Mouse (Mus musculus) v-Abl transformed pro-B cells (cell line): ENCODE measurements around the gene Gm4846.
"Not testable (repeated sequence)": the region's sequence is repeated elsewhere in the genome, so short reads cannot be mapped to it uniquely, and the experiment has no call there.

Experiments
- in situ Hi-C, 2 experiments: fragments of 400-800 bp; cut with MboI; formaldehyde crosslinking; loops; one replicate each; pipeline ENCODE4 v1.15.1; 2025; ENCODE audit not compliant: unreplicated experiment in 2 of 2

Gm4846 gene

DNA sequence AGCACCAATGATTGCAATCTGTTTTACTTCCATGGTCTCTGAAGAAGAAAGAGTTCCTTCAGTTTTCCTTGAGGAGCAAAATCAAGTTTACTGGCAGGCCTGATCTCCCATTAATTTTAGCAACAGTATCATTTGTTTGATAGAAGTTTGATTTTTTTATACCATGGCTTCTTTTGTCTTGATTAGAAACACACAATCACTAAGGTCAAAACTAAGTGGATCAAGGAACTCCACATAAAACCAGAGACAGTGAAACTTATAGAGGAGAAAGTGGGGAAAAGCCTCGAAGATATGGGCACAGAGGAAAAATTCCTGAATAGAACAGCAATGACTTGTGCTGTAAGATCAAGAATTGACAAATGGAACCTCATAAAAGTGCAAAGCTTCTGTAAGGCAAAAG is at the start of gene Gm4846:
Gene Gm4846, minus strand, starts transcription at position 101 of the 400 bp plus-strand sequence.
- in situ Hi-C loops: not testable (repeated sequence)

DNA sequence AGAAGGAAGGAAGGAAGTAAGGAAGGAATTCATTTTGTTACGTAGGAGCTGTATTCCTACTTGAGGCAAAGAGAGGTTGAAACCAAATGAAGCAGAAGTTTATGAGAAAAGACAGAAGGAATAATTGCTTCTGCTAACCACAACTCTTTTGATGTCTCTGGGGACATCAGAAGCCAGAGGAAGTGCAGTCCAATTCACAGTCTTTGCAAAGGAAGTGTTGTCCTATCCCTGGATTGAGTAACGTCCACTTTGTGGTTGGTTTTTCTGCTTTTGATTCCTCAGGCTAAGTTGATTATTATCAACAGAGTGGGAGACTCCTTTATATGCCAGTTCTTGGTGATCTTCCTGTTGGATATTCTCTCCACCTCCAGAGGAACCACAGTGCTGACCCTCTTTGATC is 34.1 kb upstream of the Gm4846 start:
- in situ Hi-C loops: not testable (repeated sequence)

- in situ Hi-C loops: not testable (repeated sequence)
Observed at GRCm38 (mm10) chr1:166524709-166525108, 27.3 kb upstream of the Gm4846 start.

DNA sequence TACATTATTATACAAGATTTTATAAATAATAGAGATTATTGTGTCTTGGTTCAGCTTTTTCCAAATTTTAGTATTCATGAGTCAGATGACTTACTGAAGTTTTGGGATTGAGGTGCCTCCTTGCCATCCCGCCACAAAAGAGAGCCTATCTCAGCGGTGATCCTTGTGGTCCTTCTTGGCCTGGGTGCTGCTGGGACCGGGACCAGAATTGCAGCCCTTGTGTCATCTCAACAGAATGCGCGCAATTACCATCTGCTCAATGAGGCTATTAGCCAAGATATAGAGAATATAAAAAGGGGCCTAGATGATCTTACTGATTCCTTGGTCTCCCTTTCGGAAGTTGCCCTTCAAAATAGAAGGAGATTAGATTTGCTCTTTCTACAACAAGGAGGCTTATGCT is 22.2 kb upstream of the Gm4846 start:
- in situ Hi-C loops: not testable (repeated sequence)

DNA sequence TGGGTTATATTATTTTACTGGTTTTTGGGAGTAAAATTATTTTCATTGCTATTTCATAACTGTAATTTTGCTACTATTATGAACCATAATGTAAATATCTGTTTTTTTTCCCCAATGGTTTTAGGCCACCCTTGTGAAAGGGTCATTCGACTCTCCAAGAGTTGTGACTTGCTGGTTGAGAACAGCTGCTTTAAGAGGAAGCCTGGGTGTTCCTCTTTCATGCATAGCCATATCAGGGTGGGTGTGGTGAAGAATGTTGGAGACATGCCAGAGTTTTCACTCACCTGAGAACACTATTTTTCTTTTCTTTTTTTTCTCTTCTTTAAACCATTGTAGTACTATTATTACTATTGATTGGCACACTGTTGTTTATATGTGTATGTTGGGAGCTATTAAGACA is 19.2 kb upstream of the Gm4846 start:
- in situ Hi-C loops: no loop called here

DNA sequence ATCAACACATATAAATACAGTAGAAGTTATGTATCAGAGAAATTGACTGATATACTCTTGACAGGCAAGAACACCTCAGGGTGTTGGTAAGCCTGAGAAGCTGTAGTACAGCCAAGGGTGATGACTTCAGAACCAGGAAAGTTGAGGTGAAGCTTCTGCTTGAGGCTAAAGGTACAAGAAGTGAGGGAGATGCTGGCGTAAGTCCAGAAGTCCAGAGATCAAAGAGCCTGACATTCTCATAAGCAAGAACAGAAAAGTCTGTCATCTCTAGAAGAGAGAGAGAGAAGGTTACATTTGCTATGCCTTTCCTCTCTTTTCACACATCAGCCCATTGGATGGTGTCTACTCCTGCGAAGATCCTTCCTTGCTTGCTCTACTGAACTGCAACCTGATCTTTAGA is 6.8 kb upstream of the Gm4846 start:
- in situ Hi-C loops: not testable (repeated sequence)

- in situ Hi-C loops: no loop called here
Observed at GRCm38 (mm10) chr1:166479503-166479902, 17.9 kb downstream of the Gm4846 start.

DNA sequence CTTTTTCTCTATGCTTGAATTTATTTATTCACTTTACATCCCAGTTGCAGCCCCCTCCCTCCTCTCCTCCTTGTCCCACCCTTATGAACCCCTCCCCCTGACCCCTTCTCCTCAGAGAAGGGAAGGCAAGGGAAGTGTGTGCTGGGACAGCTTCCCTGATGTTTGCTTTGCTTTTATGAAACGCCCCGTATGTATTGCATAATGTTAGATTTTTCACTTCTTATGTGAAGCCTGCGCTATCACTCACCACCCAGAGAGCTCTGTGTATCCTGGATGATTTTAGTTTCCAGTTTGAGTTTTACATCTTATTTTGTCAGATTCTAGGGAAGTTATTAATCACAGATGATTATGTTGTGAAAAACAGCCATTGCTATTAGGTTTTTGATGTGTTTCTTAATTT is 30.2 kb downstream of the Gm4846 start:
- in situ Hi-C loops: no loop called here

DNA sequence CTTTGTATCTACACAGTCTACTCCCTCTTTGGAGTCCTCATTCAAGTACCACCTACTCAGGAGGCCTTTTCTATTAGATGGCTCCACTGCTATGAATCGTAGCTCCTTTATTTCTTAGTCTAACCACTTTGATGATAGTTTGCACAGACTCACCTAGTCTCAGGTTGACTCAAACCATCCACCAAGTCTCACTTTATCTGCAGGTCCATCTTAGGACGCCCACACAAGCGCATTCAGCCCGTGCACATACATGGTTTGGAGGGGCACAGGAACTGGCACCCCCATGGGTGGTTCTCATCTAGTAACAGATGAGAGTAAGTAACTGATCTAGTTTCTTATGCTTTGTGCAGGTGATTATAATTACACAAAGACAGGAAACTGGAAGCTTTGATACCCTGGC is 34.8 kb downstream of the Gm4846 start:
- in situ Hi-C loops: no loop called here

DNA sequence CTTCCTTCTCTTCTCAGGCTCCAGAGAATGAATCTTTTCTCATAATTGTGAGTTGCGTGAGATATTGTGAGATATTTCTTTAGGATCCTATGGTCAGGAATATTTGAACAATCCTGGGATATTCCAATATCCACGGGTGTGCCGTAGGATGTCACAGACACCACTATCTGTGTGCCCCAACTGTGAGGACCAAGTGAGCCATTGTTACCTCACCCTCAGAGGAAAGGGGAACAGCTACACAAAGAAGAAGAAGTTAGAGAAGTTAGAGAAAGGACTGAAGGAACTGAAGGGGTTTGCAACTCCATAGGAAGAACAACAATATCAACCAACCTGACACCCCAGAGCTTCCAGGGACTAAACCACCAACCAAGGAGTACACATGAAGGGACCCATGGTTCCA is 55.4 kb downstream of the Gm4846 start:
- in situ Hi-C loops: loop anchor here in 1 of 2 experiments (25.0 kb wide), 1 partner anchor 1195 kb away; no protein-coding TSS in a partner anchor

GRCm38 (mm10) chr1:166439426-166439825 is 58.0 kb downstream of the Gm4846 start:
- in situ Hi-C loops: loop anchor here in 1 of 2 experiments (10.0 to 25.0 kb wide), 2 partner anchors 935 to 1198 kb away; no protein-coding TSS in a partner anchor
